Mouse (Mus musculus) urinary bladder, adult 18-20 months (tissue): ENCODE results near the gene Cypt1.

Experiments
- DNase-seq, 2 experiments: peaks; one replicate each; pipeline ENCODE4 v3.0.0; 2022; ENCODE audit warnings: low spot score in 2 of 2, mixed read lengths in 2 of 2

The Cypt1 gene

DNA sequence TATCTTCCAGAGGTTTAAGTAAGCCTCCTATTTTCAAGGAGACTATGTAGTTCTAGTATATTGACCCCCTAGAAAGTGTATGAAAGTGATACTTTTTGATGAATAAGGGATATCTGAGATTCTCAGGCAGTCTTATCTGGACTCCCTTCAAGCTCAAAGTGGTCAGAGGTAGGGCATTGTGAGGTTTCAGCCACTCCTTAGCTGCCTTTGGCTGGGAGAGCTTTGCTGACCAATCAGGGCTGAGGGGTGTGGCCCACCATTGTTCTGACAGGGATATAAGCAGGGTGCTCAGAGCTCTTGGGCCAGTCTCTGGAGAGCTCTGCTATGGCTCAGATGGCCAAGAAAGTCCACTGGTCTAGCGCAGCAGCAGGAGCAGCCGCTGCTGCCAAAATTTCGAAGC, at the start of gene Cypt1:
Gene Cypt1 (plus strand): TSS at position 301 of the 400 bp plus-strand sequence.
- DNase-seq: no peak

DNA sequence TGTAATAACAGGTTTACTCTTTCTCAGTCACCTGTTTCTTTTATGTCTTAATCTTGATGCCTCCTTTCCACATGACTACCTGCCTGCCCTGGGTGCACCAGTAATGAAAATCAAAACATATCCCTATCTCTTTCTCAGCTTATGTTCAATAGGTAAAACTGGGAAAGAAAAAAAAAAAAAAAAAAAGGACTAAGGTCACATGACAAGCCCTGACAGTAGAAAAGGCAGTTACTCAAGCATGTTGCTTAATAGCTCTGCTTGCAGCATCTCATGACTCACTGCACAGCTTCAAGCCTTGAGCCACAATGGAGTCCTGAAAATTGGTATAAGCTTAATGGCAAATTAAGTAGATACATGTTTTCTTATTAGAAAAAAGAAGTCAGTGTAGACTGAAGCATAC, 24.1 kb downstream of the Cypt1 start:
- no peak for DNase-seq

DNA sequence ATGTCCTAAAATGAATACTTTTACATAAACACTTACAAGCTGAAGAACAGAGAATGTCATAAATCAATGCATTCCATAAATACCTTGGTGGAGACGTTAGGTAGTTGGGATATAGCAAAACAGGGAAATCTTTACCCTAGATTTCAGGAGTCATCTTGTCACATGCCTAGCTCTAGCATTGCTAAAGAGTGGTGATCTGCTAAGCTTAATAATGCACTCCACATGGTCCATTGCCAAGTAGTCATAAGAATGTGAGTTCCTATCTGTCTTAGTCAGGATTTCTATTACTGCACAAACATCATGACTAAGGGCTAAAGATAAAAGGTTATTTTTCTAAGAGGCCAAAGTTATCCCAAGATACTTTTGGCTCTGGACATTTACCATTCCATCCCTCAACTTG, 34.4 kb downstream of the Cypt1 start:
- DNase-seq: no peak

DNA sequence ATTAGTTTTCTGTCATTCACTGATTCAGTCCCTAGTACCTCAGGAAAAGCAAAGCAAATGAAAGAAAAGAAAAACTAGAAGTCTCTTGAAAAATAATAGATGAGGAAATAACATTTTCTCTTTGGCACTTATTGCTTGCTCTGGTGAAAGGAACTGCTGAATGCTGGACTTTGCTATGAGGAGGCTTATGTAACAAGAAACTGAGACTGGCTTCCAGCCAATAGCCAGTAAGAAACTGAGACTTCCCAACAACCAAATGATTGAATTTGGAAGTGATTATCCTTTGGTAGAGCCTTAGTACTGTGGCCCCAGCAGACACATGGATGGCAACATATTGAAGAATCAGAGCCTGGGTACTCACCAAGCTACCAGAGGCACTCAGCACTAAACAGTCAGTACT, 35.8 kb downstream of the Cypt1 start:
- no peak for DNase-seq
